Mouse (Mus musculus) cerebellum, adult 8-10 months (tissue): ENCODE data around the gene Ric8b.

Source experiments
- DNase-seq: peaks from one replicate; pipeline ENCODE4 v3.0.0; 2022

The Ric8b gene

GRCm38 (mm10) chr10:84963126-84963525, 45.7 kb downstream of the Ric8b start:
- DNase-seq = peak; percentile 16

- DNase-seq = peak; percentile 79
Measured at GRCm38 (mm10) chr10:84963726-84964125, 46.3 kb downstream of the Ric8b start.

GRCm38 (mm10) chr10:84966542-84966941, 49.1 kb downstream of the Ric8b start:
- DNase-seq = no peak

- DNase-seq = no peak
Measured at GRCm38 (mm10) chr10:84967645-84968044, 50.2 kb downstream of the Ric8b start.

GRCm38 (mm10) chr10:84968852-84969704, 51.7 kb downstream of the Ric8b start:
- DNase-seq = no peak

GRCm38 (mm10) chr10:84975264-84975663, 57.8 kb downstream of the Ric8b start:
- DNase-seq = no peak

GRCm38 (mm10) chr10:84976588-84977351, 59.4 kb downstream of the Ric8b start:
- DNase-seq = no peak

- no peak for DNase-seq
Measured at GRCm38 (mm10) chr10:84980291-84980690, 62.9 kb downstream of the Ric8b start.

- no peak for DNase-seq
Measured at GRCm38 (mm10) chr10:84981441-84981840, 64.0 kb downstream of the Ric8b start.

GRCm38 (mm10) chr10:84982675-84983074, 65.3 kb downstream of the Ric8b start:
- no peak for DNase-seq

- DNase-seq = peak; percentile 28
Measured at GRCm38 (mm10) chr10:84985956-84986355, 68.5 kb downstream of the Ric8b start.

GRCm38 (mm10) chr10:84987666-84988065, 70.2 kb downstream of the Ric8b start:
- no peak for DNase-seq

- DNase-seq = no peak
Measured at GRCm38 (mm10) chr10:84988650-84989049, 71.2 kb downstream of the Ric8b start.

- peak; percentile 12 for DNase-seq
Measured at GRCm38 (mm10) chr10:84994346-84994745, 76.9 kb downstream of the Ric8b start.

GRCm38 (mm10) chr10:84994971-84995370, 77.6 kb downstream of the Ric8b start:
- no peak for DNase-seq

- no peak for DNase-seq
Measured at GRCm38 (mm10) chr10:84996366-84996765, 79.0 kb downstream of the Ric8b start.

GRCm38 (mm10) chr10:84997571-84998224, 80.3 kb downstream of the Ric8b start:
- DNase-seq = no peak

GRCm38 (mm10) chr10:84998225-84998579, 80.8 kb downstream of the Ric8b start:
- DNase-seq = no peak

GRCm38 (mm10) chr10:85001920-85002319, 84.5 kb downstream of the Ric8b start:
- DNase-seq = no peak

GRCm38 (mm10) chr10:85003190-85004026, 86.0 kb downstream of the Ric8b start:
- DNase-seq = no peak

- no peak for DNase-seq
Measured at GRCm38 (mm10) chr10:85006573-85007310, 89.3 kb downstream of the Ric8b start.
